23 mouse cellular contexts compared by ENCODE assay signal in the genomic region with DNA sequence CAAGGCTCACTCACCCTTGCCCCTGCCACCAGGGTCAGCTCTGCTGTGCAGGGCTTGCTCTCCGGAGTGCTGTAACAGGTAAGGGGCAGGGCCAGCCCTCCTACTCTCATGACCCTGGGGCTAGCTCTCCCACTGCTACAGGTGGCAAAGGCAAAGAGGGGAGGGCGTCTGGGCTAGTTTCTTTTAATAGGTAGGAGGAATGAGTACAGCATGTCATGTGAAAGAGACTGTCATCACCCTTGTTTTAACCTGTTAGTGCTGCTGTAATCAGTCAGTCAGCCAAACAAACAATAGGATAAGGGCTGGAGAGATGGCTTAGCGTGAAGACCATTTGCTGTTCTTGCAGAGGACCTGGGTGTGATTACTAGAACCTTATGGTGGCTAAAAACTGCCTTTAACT. TPM values are rescaled to one million over a fixed set of nuclear protein-coding genes. Genes with fewer than 3 reads are reported as not detected.
"Had no signal": no experiment of that assay in that cellular context is flagged by ENCODE, and none has a peak within 500 bp of the region (broad histone marks: within the 10 kb centered on the region; RNA-seq: fewer than 3 reads in every experiment).

No protein-coding gene starts in this region.

- H3K27me3 ChIP-seq: midbrain, embryonic 13.5 days; midbrain, embryonic 15.5 days; neural tube, embryonic 13.5 days; neural tube, embryonic 15.5 days had no signal

- H3K36me3 ChIP-seq: midbrain, embryonic 10.5 days; midbrain, embryonic 13.5 days; midbrain, embryonic 15.5 days; neural tube, embryonic 13.5 days; neural tube, embryonic 15.5 days had no signal

- H3K9me3 ChIP-seq: midbrain, embryonic 10.5 days; midbrain, embryonic 13.5 days; midbrain, embryonic 15.5 days; neural tube, embryonic 13.5 days; neural tube, embryonic 15.5 days had no signal

- H3K4me1 ChIP-seq: midbrain, embryonic 10.5 days; midbrain, embryonic 15.5 days; neural tube, embryonic 13.5 days; neural tube, embryonic 15.5 days had no signal

- H3K4me2 ChIP-seq: lung, embryonic 14.5 days; midbrain, embryonic 13.5 days; midbrain, embryonic 15.5 days; neural tube, embryonic 13.5 days; neural tube, embryonic 15.5 days had no signal

- ATAC-seq: midbrain, embryonic 13.5 days; midbrain, embryonic 15.5 days had no signal

- H3K4me3 ChIP-seq: midbrain, embryonic 10.5 days; midbrain, embryonic 13.5 days; midbrain, embryonic 15.5 days; myocyte; neural tube, embryonic 13.5 days; neural tube, embryonic 15.5 days had no signal

- DNase-seq: lung, adult 18-20 months; lung, embryonic 14.5 days; lung, postnatal 10 days; lung, postnatal 4 days; retina, postnatal 1 day; right cerebral cortex, adult 18-20 months; right cerebral cortex, postnatal 25 days; right cerebral cortex, postnatal 4 days; spleen, adult 18-20 months; thymus, adult 18-20 months; thymus, postnatal 14 days; thymus, postnatal 36 days had no signal

- H3K9ac ChIP-seq: lung, embryonic 14.5 days; midbrain, embryonic 13.5 days; midbrain, embryonic 15.5 days; neural tube, embryonic 13.5 days; neural tube, embryonic 15.5 days had no signal

- H3K27ac ChIP-seq: midbrain, embryonic 10.5 days; midbrain, embryonic 13.5 days; midbrain, embryonic 15.5 days; neural tube, embryonic 13.5 days; neural tube, embryonic 15.5 days had no signal

RNA-seq across cellular contexts. Expression of gene Dhrs2, which starts 40.9 kb away (rescaled TPM):
- total RNA-seq: megakaryocyte, adult 5-6 weeks; megakaryocyte-erythroid progenitor cell, adult 5-6 weeks had no signal
- polyA plus RNA-seq: liver, embryonic 16.5 days; midbrain, embryonic 10.5 days; myocyte; neural tube, embryonic 11.5 days; small intestine, adult 2 months had no signal
